Mouse (Mus musculus) ES-E14 (cell line): Measurements from ENCODE around the gene Efs. TPM values are rescaled to one million over a fixed set of nuclear protein-coding genes. Genes with fewer than 3 reads are reported as not detected.

ENCODE experiments used
- DNase-seq: peaks from one replicate; pipeline ENCODE4 v3.0.0-alpha.2; 2013; ENCODE audit warnings: low read depth, low spot score
- H3K27ac ChIP-seq: 2 replicates; pipeline ENCODE4 v1.5.1; 2012; ENCODE audit warnings: low read depth, mild to moderate bottlenecking, low read length, moderate library complexity, mixed read lengths; ENCODE audit not compliant: poor library complexity, insufficient read depth, severe bottlenecking
- H3K36me3 ChIP-seq: 2 replicates; pipeline ENCODE4 v1.6.1; 2012; ENCODE audit warnings: mild to moderate bottlenecking, low read length, moderate library complexity, mixed read lengths; ENCODE audit not compliant: control insufficient read depth, poor library complexity, insufficient read depth, severe bottlenecking
- H3K4me1 ChIP-seq, 2 experiments: fragments of 150-350 bp in 1 of 2; sonication (generic) in 1 of 2; 2 replicates each; pipeline ENCODE4 v1.6.1; 2012; ENCODE audit warnings: low read length in 2 of 2, mild to moderate bottlenecking in 1 of 2, mixed read lengths in 1 of 2; ENCODE audit not compliant: control insufficient read depth in 2 of 2, insufficient read depth in 2 of 2, poor library complexity in 1 of 2
- H3K4me3 ChIP-seq, 2 experiments: fragments of 150-350 bp in 1 of 2; sonication (generic) in 1 of 2; 2 replicates each; pipeline ENCODE4 v1.5.1; 2012; ENCODE audit warnings: low read length in 2 of 2, low read depth in 1 of 2, mild to moderate bottlenecking in 1 of 2, mixed read lengths in 1 of 2; ENCODE audit not compliant: insufficient read depth in 1 of 2, poor library complexity in 1 of 2, severe bottlenecking in 1 of 2
- H3K9ac ChIP-seq: 2 replicates; pipeline ENCODE4 v1.6.1; 2012; ENCODE audit warnings: low read depth, mild to moderate bottlenecking, low read length, mixed read lengths; ENCODE audit not compliant: poor library complexity, insufficient read depth, severe bottlenecking
- H3K9me3 ChIP-seq: fragments of 150-350 bp; sonication (generic); 2 replicates; pipeline ENCODE4 v1.6.1; 2012; ENCODE audit warnings: low read depth, mild to moderate bottlenecking, low read length; ENCODE audit not compliant: control insufficient read depth, insufficient read depth
- CHD2 ChIP-seq: IDR thresholded peaks from 2 replicates; pipeline ENCODE4 v1.6.1; 2014; ENCODE audit warnings: mild to moderate bottlenecking, low read depth, low read length, inconsistent platforms
- HCFC1 ChIP-seq: IDR thresholded peaks from 2 replicates; pipeline ENCODE4 v1.6.1; 2012; ENCODE audit warnings: low read length, inconsistent platforms, borderline replicate concordance; ENCODE audit not compliant: insufficient read depth
- MAFK ChIP-seq: IDR thresholded peaks from 2 replicates; pipeline ENCODE4 v1.6.1; 2014; ENCODE audit warnings: mild to moderate bottlenecking, low read depth, low read length, inconsistent platforms; ENCODE audit not compliant: insufficient read depth
- ZC3H11A ChIP-seq: IDR thresholded peaks from 2 replicates; pipeline ENCODE4 v1.6.1; 2012; ENCODE audit warnings: low read depth, mild to moderate bottlenecking, inconsistent platforms, low read length, borderline replicate concordance
- ZNF384 ChIP-seq: IDR thresholded peaks from 2 replicates; pipeline ENCODE4 v1.6.1; 2012; ENCODE audit warnings: low read depth, low read length, inconsistent platforms
- in situ Hi-C, 2 experiments: fragments of 600-800 bp; cut with MboI; formaldehyde crosslinking; loops; one replicate each; pipeline ENCODE4 v1.15.1; 2025; ENCODE audit warnings: low sequenced_read_pairs in 2 of 2, inconsistent platforms in 1 of 2; ENCODE audit not compliant: unreplicated experiment in 2 of 2
- total RNA-seq: library from RNA; depleted of rRNA; stranded (reverse); fragments of 300-350 nt; gene quantifications from 2 replicates; pipeline ENCODE4 v1.2.3, GENCODE M21; 2012; rRNA removed

Gene Efs
- total RNA-seq, 1 experiment = 10.8 TPM

- H3K9me3 ChIP-seq = no peaks in the 10 kb centered on the region
- DNase-seq = no peak
- in situ Hi-C loops = no loop called here
- TF ChIP-seq ZNF384 = no peak
- peaks cover 0 to 3% of the 10 kb centered on the region in 2 experiments; a peak in 2 of 4 replicates for H3K4me1 ChIP-seq
- no peaks in the 10 kb centered on the region for H3K36me3 ChIP-seq
- H3K9ac ChIP-seq = no peak overlapping the region
- H3K27ac ChIP-seq = no peak overlapping the region
- no peak overlapping the region for H3K4me3 ChIP-seq
Measured at GRCm38 (mm10) chr14:54874165-54874564, 51.8 kb downstream of the Efs start.

DNA sequence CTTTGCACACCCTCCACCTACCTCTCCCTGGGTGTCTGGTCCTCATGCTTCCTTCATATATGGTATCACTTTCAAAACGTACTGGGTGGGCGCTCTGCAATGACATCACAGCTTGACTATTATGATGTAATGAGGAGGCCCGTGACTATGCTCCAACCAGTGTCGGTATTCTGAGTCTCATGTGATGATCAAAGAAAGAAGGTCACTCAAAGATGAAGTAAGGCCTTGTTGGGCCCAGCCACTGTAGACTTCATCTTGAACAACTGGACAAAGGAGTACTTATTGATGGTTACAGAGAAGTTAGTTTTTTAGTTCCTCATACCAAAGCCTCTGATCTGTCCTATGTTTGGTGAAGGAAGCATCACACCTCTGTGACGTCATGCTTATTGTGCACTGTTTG lies 55.1 kb downstream of the Efs start, which contains the start of gene Homez:
Homez (minus strand) TSS at position 101 of the 400 bp plus-strand sequence.
- in situ Hi-C loops = no loop called here
- Histone ChIP-seq H3K4me3 (no peak within 1 kb of the TSS), H3K36me3 (no peaks in the 10 kb centered on the region), H3K27ac (no peak within 1 kb of the TSS), H3K9ac (no peak within 1 kb of the TSS), H3K4me1 (peaks cover 2 to 3% of the 10 kb centered on the region in 2 experiments; a peak in 2 of 4 replicates), H3K9me3 (no peaks in the 10 kb centered on the region)
- TF ChIP-seq CHD2 = no peak
- no peak for TF ChIP-seq ZC3H11A
- no peak for TF ChIP-seq HCFC1
- TF ChIP-seq MAFK = no peak
- TF ChIP-seq ZNF384 = no peak
- no peak for DNase-seq

DNA sequence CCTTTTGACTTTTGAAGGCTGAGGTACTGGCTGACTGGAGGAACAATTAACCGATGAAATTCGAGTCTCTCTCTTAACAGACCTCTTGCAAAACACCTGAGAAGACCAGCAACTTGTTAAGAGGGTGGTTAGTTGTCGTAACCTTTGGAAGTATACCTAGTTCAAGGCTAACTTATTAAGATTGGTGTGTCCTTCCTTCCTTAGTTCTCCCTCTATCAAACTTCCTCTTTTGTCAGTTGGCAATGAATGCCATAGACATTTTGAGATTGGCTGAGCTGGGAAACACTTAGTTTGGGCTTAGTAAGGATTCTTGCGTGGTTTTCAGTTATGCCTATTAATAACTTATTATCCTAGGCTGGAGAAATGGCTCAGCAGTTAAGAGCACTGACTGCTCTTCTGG lies 57.9 kb downstream of the Efs start:
- no peak overlapping the region for H3K9ac ChIP-seq
- no peak for TF ChIP-seq ZNF384
- TF ChIP-seq MAFK = no peak
- no peak for TF ChIP-seq CHD2
- no peak for TF ChIP-seq HCFC1
- DNase-seq = no peak
- no peaks in the 10 kb centered on the region for H3K9me3 ChIP-seq
- H3K4me1 ChIP-seq = 0 out of 4 replicates have a peak, but pooled peaks cover 0 to 2% of the 10 kb centered on the region in 2 experiments
- no peak overlapping the region for H3K4me3 ChIP-seq
- no peaks in the 10 kb centered on the region for H3K36me3 ChIP-seq
- H3K27ac ChIP-seq = no peak overlapping the region
- in situ Hi-C loops = no loop called here

GRCm38 (mm10) chr14:54866936-54867335 lies 59.0 kb downstream of the Efs start:
- Histone ChIP-seq H3K27ac (no peak overlapping the region), H3K9ac (no peak overlapping the region), H3K4me3 (no peak overlapping the region; a peak in 1 of 4 replicates), H3K36me3 (no peaks in the 10 kb centered on the region), H3K9me3 (no peaks in the 10 kb centered on the region), H3K4me1 (0 out of 4 replicates have a peak, but pooled peaks cover 0 to 2% of the 10 kb centered on the region in 2 experiments)
- no peak for TF ChIP-seq ZNF384
- 0 out of 2 replicates have a peak, but pooled peaks have one; percentile 32 for TF ChIP-seq ZC3H11A
- DNase-seq = no peak
- in situ Hi-C loops = no loop called here

Other genes with a start within 250 kb of the Efs start
- 26.7 and 34.3 TPM in 2 replicates for gene 1700123O20Rik, start 239.9 kb downstream of the Efs start, total RNA-seq
- gene Acin1, start 239.2 kb downstream of the Efs start, total RNA-seq = 121 and 196 TPM in 2 replicates
- 0.09 and 0.26 TPM in 2 replicates for gene Gm29776, start 227.3 kb downstream of the Efs start, total RNA-seq
- 0.26 TPM in 1 of 2 replicates, not detected in the other for gene Cebpe, start 214.0 kb downstream of the Efs start, total RNA-seq
- 0.36 and 0.48 TPM in 2 replicates for gene Slc7a8, start 144.2 kb downstream of the Efs start, total RNA-seq
- 1.5 and 1.9 TPM in 2 replicates for gene Rnf212b, start 112.0 kb downstream of the Efs start, total RNA-seq
- gene Homez, start 55.2 kb downstream of the Efs start, total RNA-seq = 2.5 and 3.9 TPM in 2 replicates
- gene Ppp1r3e, start 48.6 kb downstream of the Efs start, total RNA-seq = 0.62 and 0.74 TPM in 2 replicates
- 7.7 and 9.4 TPM in 2 replicates for gene Bcl2l2, start 42.7 kb downstream of the Efs start, total RNA-seq
- 0.71 and 0.79 TPM in 2 replicates for gene Gm20521, start 42.7 kb downstream of the Efs start, total RNA-seq
- gene Pabpn1, start 33.6 kb downstream of the Efs start, total RNA-seq = 76.8 and 117 TPM in 2 replicates
- 5.2 and 16.2 TPM in 2 replicates for gene Slc22a17, start 13.0 kb downstream of the Efs start, total RNA-seq
- gene Il25, start 6.6 kb upstream of the Efs start, total RNA-seq = 0.27 and 0.74 TPM in 2 replicates
- 0.74 TPM in 1 of 2 replicates, not detected in the other for gene Cmtm5, start 10.1 kb upstream of the Efs start, total RNA-seq
- 7.1 and 8.8 TPM in 2 replicates for gene Myh6, start 40.8 kb upstream of the Efs start, total RNA-seq
- gene Gm17428, start 50.8 kb upstream of the Efs start, total RNA-seq = not detected in 2 replicates
- 3.2 and 3.3 TPM in 2 replicates for gene Myh7, start 68.5 kb upstream of the Efs start, total RNA-seq
- gene Ngdn, start 89.3 kb upstream of the Efs start, total RNA-seq = 53.5 and 90.9 TPM in 2 replicates
- gene Zfhx2, start 166.2 kb upstream of the Efs start, total RNA-seq = 9.4 and 12.4 TPM in 2 replicates
- gene Thtpa, start 168.7 kb upstream of the Efs start, total RNA-seq = 7.9 and 11.9 TPM in 2 replicates
- 5.9 and 14.1 TPM in 2 replicates for gene Ap1g2, start 180.5 kb upstream of the Efs start, total RNA-seq
- gene Jph4, start 190.8 kb upstream of the Efs start, total RNA-seq = 1.7 and 3.8 TPM in 2 replicates